Mouse (Mus musculus) G1E (cell line): ENCODE measurements around the gene Bpifb1.

Experiments
- CTCF ChIP-seq: IDR thresholded peaks from 2 replicates; pipeline ENCODE4 v1.5.1; 2012; ENCODE audit warnings: low read depth, low read length, inconsistent platforms, mixed read lengths
- GATA1 ChIP-seq: IDR thresholded peaks from 2 replicates; pipeline ENCODE4 v1.6.1; 2012; ENCODE audit warnings: borderline replicate concordance, low read length, inconsistent platforms, mixed read lengths
- TAL1 ChIP-seq: conservative IDR thresholded peaks from 2 replicates; pipeline ENCODE4 v1.6.1; 2012; ENCODE audit warnings: low read depth, low read length, inconsistent platforms, mixed read lengths

GRCm38 (mm10) chr2:154162307-154162706 is 28.3 kb upstream of the Bpifb1 start, which contains the start of gene Bpifa5:
- TF ChIP-seq CTCF (no peak), TAL1 (no peak), GATA1 (no peak)
